Mouse (Mus musculus) CH12.LX (cell line): ENCODE data around the gene Pxmp4. TPM values are rescaled to one million over a fixed set of nuclear protein-coding genes. Genes with fewer than 3 reads are reported as not detected.

Experiments used
- DNase-seq: peaks from one replicate; pipeline ENCODE4 v3.0.0-alpha.2; 2013; ENCODE audit errors: extremely low read depth
- H3K27ac ChIP-seq: 2 replicates; pipeline ENCODE4 v1.5.1; 2012; ENCODE audit warnings: low read depth, mild to moderate bottlenecking, control low read depth, moderate library complexity; ENCODE audit not compliant: insufficient read depth
- H3K27me3 ChIP-seq: replicated peaks from 2 replicates; pipeline ENCODE3; 2012; ENCODE audit warnings: inconsistent platforms
- H3K36me3 ChIP-seq, 2 experiments: replicated peaks in 1 of 2; 2 replicates each; pipeline versions ENCODE3 to v1.6.1; 2012; ENCODE audit warnings: inconsistent platforms in 1 of 2, low read length in 1 of 2, mild to moderate bottlenecking in 1 of 2, mixed read lengths in 1 of 2, moderate library complexity in 1 of 2; ENCODE audit not compliant: control insufficient read depth in 1 of 2, insufficient read depth in 1 of 2
- H3K4me1 ChIP-seq, 2 experiments: 2 replicates each; pipeline ENCODE4 v1.6.1; 2012; ENCODE audit warnings: inconsistent platforms in 1 of 2, moderate library complexity in 1 of 2; ENCODE audit not compliant: insufficient read depth in 2 of 2, control insufficient read depth in 1 of 2
- H3K4me2 ChIP-seq: 2 replicates; pipeline ENCODE4 v1.6.1; 2012; ENCODE audit warnings: low read depth, mild to moderate bottlenecking, control low read depth; ENCODE audit not compliant: poor library complexity, insufficient read depth, severe bottlenecking
- H3K4me3 ChIP-seq, 3 experiments: fragments of 150-350 bp in 1 of 3; sonication (generic) in 1 of 3; replicated peaks in 1 of 3; 2 replicates each; pipeline versions ENCODE3 to v1.5.1; 2011 to 2012; ENCODE audit warnings: low read depth in 2 of 3, low read length in 2 of 3, mild to moderate bottlenecking in 2 of 3, moderate library complexity in 2 of 3, control low read depth in 1 of 3, improper control_type of control experiment in 1 of 3, inconsistent platforms in 1 of 3, mixed read lengths in 1 of 3; ENCODE audit not compliant: poor library complexity in 1 of 3
- H3K79me2 ChIP-seq: replicated peaks from 2 replicates; pipeline ENCODE4 v1.6.1; 2012; ENCODE audit warnings: mild to moderate bottlenecking, moderate library complexity; ENCODE audit not compliant: control insufficient read depth, poor library complexity, insufficient read depth, severe bottlenecking; ENCODE audit errors: extremely low read depth
- H3K9ac ChIP-seq: 2 replicates; pipeline ENCODE4 v1.6.1; 2012; ENCODE audit warnings: low read depth, mild to moderate bottlenecking, control low read depth, moderate library complexity; ENCODE audit not compliant: insufficient read depth
- H3K9me3 ChIP-seq: replicated peaks from 2 replicates; pipeline ENCODE3; 2012; ENCODE audit warnings: low read length, inconsistent platforms, mixed read lengths
- BHLHE40 ChIP-seq: IDR thresholded peaks from 2 replicates; pipeline ENCODE4 v1.6.1; 2011; ENCODE audit warnings: mild to moderate bottlenecking, low read depth, low read length, improper control_type of control experiment
- CTCF ChIP-seq, 2 experiments: IDR thresholded peaks in 1 of 2; conservative IDR thresholded peaks in 1 of 2; 2 replicates each; pipeline ENCODE4 v1.5.1; 2011 to 2012; ENCODE audit warnings: low read depth in 2 of 2, low read length in 2 of 2, improper control_type of control experiment in 1 of 2, inconsistent platforms in 1 of 2, mild to moderate bottlenecking in 1 of 2, moderate library complexity in 1 of 2
- ELF1 ChIP-seq: IDR thresholded peaks from 2 replicates; pipeline ENCODE4 v1.6.1; 2014; ENCODE audit warnings: low read depth, mild to moderate bottlenecking, inconsistent platforms, low read length, improper control_type of control experiment
- ETS1 ChIP-seq: conservative IDR thresholded peaks from 2 replicates; pipeline ENCODE4 v1.6.1; 2012; ENCODE audit warnings: low read depth, mild to moderate bottlenecking, inconsistent platforms, low read length, improper control_type of control experiment, moderate library complexity
- MAFK ChIP-seq: IDR thresholded peaks from 2 replicates; pipeline ENCODE4 v1.6.1; 2011; ENCODE audit warnings: low read length, improper control_type of control experiment; ENCODE audit not compliant: insufficient replicate concordance
- MAX ChIP-seq: IDR thresholded peaks from 2 replicates; pipeline ENCODE4 v1.6.1; 2011; ENCODE audit warnings: low read length, improper control_type of control experiment
- MEF2A ChIP-seq: IDR thresholded peaks from 2 replicates; pipeline ENCODE4 v1.6.1; 2014; ENCODE audit warnings: low read depth, mild to moderate bottlenecking, inconsistent platforms, low read length, improper control_type of control experiment, borderline replicate concordance
- MYC ChIP-seq: IDR thresholded peaks from 2 replicates; pipeline ENCODE4 v1.6.1; 2011; ENCODE audit warnings: low read depth, mild to moderate bottlenecking, improper control_type of control experiment, low read length
- NELFE ChIP-seq: IDR thresholded peaks from 2 replicates; pipeline ENCODE4 v1.6.1; 2011; ENCODE audit warnings: low read depth, low read length, improper control_type of control experiment
- NRF1 ChIP-seq: IDR thresholded peaks from 2 replicates; pipeline ENCODE4 v1.6.1; 2014; ENCODE audit warnings: low read depth, mild to moderate bottlenecking, inconsistent platforms, low read length, improper control_type of control experiment, moderate library complexity
- POLR2A ChIP-seq: IDR thresholded peaks from 2 replicates; pipeline ENCODE4 v1.6.1; 2011; ENCODE audit warnings: low read depth, mild to moderate bottlenecking, improper control_type of control experiment, low read length
- RAD21 ChIP-seq: IDR thresholded peaks from 2 replicates; pipeline ENCODE4 v1.6.1; 2011; ENCODE audit warnings: low read depth, mild to moderate bottlenecking, low read length, improper control_type of control experiment, moderate library complexity
- RCOR1 ChIP-seq: conservative IDR thresholded peaks from 2 replicates; pipeline ENCODE4 v1.6.1; 2012; ENCODE audit warnings: low read depth, mild to moderate bottlenecking, inconsistent platforms, low read length, improper control_type of control experiment
- TCF12 ChIP-seq: IDR thresholded peaks from 2 replicates; pipeline ENCODE4 v1.6.1; 2014; ENCODE audit warnings: low read depth, mild to moderate bottlenecking, inconsistent platforms, low read length, improper control_type of control experiment
- USF1 ChIP-seq: IDR thresholded peaks from 2 replicates; pipeline ENCODE4 v1.6.1; 2014; ENCODE audit warnings: low read depth, mild to moderate bottlenecking, inconsistent platforms, low read length, improper control_type of control experiment
- ZC3H11A ChIP-seq: IDR thresholded peaks from 2 replicates; pipeline ENCODE4 v1.6.1; 2012; ENCODE audit warnings: low read depth, mild to moderate bottlenecking, inconsistent platforms, low read length, improper control_type of control experiment
- ZNF384 ChIP-seq: IDR thresholded peaks from 2 replicates; pipeline ENCODE4 v1.6.1; 2012; ENCODE audit warnings: low read depth, low read length, improper control_type of control experiment, inconsistent platforms
- dilution Hi-C: fragments of 300-500 bp; cut with MboI; formaldehyde crosslinking; loops from 2 replicates; pipeline ENCODE4 v1.14.3; 2020; ENCODE audit warnings: low sequenced_read_pairs; ENCODE audit not compliant: extremely low pct_unique_long_range_greater_than_20kb, extremely low pct_ligation_motif_present
- in situ Hi-C: fragments of 300-500 bp; cut with MboI; formaldehyde crosslinking; loops from 3 replicates; pipeline ENCODE4 v1.14.3; 2019; ENCODE audit warnings: low sequenced_read_pairs, low pct_ligation_motif_present, low pct_unique_long_range_greater_than_20kb, mixed read lengths
- polyA plus RNA-seq: library from polyadenylated mRNA; unstranded; fragments of >175 nt; gene quantifications from 2 replicates; pipeline ENCODE4 v1.2.1, GENCODE M21; 2012; ENCODE audit warnings: low read depth; ENCODE audit not compliant: insufficient read length
- total RNA-seq, 2 experiments: library from RNA; depleted of rRNA; stranded (reverse); fragments of 300-350 nt in 1 of 2; fragments of >200 nt in 1 of 2; gene quantifications; 2 replicates each; pipeline ENCODE4 v1.2.3; 2012 to 2014

The Pxmp4 gene
- total and polyA plus RNA-seq, 3 experiments = 6.0 to 9.4 (median 7.6) TPM

- peaks cover 0 to 6% of the 10 kb centered on the region in 2 experiments; a peak in 2 of 4 replicates for H3K4me1 ChIP-seq
- H3K4me3 ChIP-seq = no peak within 1 kb of the TSS
- in situ Hi-C loops = no loop called here
- no peaks in the 10 kb centered on the region for H3K27me3 ChIP-seq
- H3K79me2 ChIP-seq = no peaks in the 10 kb centered on the region
- dilution Hi-C loops = no loop called here
- H3K9me3 ChIP-seq = peaks cover 5% of the 10 kb centered on the region
- no peak for DNase-seq
- no peak for TF ChIP-seq BHLHE40
- no peak for TF ChIP-seq MAFK
- no peak for TF ChIP-seq RCOR1
- no peak for TF ChIP-seq NRF1
- no peak for TF ChIP-seq RAD21
- H3K4me2 ChIP-seq = no peak within 1 kb of the TSS
- H3K27ac ChIP-seq = no peak within 1 kb of the TSS
- no peak within 1 kb of the TSS for H3K9ac ChIP-seq
- peaks cover 0 to 4% of the 10 kb centered on the region in 2 experiments for H3K36me3 ChIP-seq
Observed at GRCm38 (mm10) chr2:154651363-154651762, 47.9 kb upstream of the Pxmp4 start, which contains the start of gene Chmp4b. Gene Chmp4b, plus strand, starts transcription at chr2:154651705.

- peaks cover 0 to 14% of the 10 kb centered on the region in 2 experiments for H3K36me3 ChIP-seq
- dilution Hi-C loops (no loop called here), in situ Hi-C loops (no loop called here)
- no peaks in the 10 kb centered on the region for H3K79me2 ChIP-seq
- DNase-seq = no peak
- H3K4me2 ChIP-seq = no peak overlapping the region
- H3K9me3 ChIP-seq = peaks cover 5% of the 10 kb centered on the region
- no peak overlapping the region for H3K4me3 ChIP-seq
- TF ChIP-seq MYC (no peak), CTCF (conservative IDR thresholded peaks at IDR 0.05 in 1 of 2, IDR thresholded peaks at IDR 0.05 in 1 of 2; ENCODE audit: low read depth in 2 of 2, low read length in 2 of 2) (no peak), BHLHE40 (no peak), ZC3H11A (no peak), ELF1 (no peak), MEF2A (no peak), USF1 (no peak), NELFE (no peak), RAD21 (no peak), RCOR1 (no peak), NRF1 (no peak), MAFK (no peak), ETS1 (no peak), POLR2A (no peak), TCF12 (no peak), MAX (no peak), ZNF384 (no peak)
- TF ChIP-seq, all 38 proteins: peak for 0
- Histone ChIP-seq H3K27me3 (no peaks in the 10 kb centered on the region), H3K4me1 (no peaks in the 10 kb centered on the region), H3K9ac (no peak overlapping the region), H3K27ac (no peak overlapping the region)
Observed at GRCm38 (mm10) chr2:154650404-154650803, 46.9 kb upstream of the Pxmp4 start.
